Mouse (Mus musculus) hindbrain, embryonic 10.5 days (tissue): ENCODE results near the gene Clca3a2. TPM values are rescaled to one million over a fixed set of nuclear protein-coding genes. Genes with fewer than 3 reads are reported as not detected.
A peak's percentile ranks its signal among the peaks of the same experiment; 100 is the strongest.
"Not testable (repeated sequence)": the region's sequence is repeated elsewhere in the genome, so short reads cannot be mapped to it uniquely, and the experiment has no call there.

Source experiments
- DNase-seq: peaks from one replicate; pipeline ENCODE4 v3.0.0-alpha.2; 2017; ENCODE audit warnings: low spot score
- H3K27ac ChIP-seq: fragments of 300-500 bp; sonication (generic); 2 replicates; pipeline ENCODE4 v1.5.1; 2016; ENCODE audit warnings: mild to moderate bottlenecking, moderate library complexity
- H3K27me3 ChIP-seq: fragments of 300-500 bp; sonication (generic); 2 replicates; pipeline ENCODE4 v1.6.1; 2016; ENCODE audit warnings: mild to moderate bottlenecking; ENCODE audit not compliant: poor library complexity, insufficient read depth, severe bottlenecking
- H3K36me3 ChIP-seq: fragments of 300-500 bp; sonication (generic); 2 replicates; pipeline ENCODE4 v1.6.1; 2016; ENCODE audit warnings: mild to moderate bottlenecking, moderate library complexity
- H3K4me1 ChIP-seq: fragments of 300-500 bp; sonication (generic); replicated peaks from 2 replicates; pipeline ENCODE4 v1.6.1; 2016; ENCODE audit warnings: mild to moderate bottlenecking
- H3K4me3 ChIP-seq: fragments of 300-500 bp; sonication (generic); 2 replicates; pipeline ENCODE4 v1.5.1; 2016; ENCODE audit warnings: mild to moderate bottlenecking, moderate library complexity
- H3K9me3 ChIP-seq: fragments of 300-500 bp; sonication (generic); 2 replicates; pipeline ENCODE4 v1.6.1; 2016; ENCODE audit warnings: mild to moderate bottlenecking, moderate library complexity
- WGBS: fragments of 180-500 bp; shearing (Covaris S2); methylation state at CpG from one replicate; pipeline ENCODE4 v1.1.7; 2016; 5-methylcytosine and 5-hydroxymethylcytosine counted together
- polyA plus RNA-seq: library from polyadenylated mRNA; unstranded; fragments of >200 nt; fragmentation: Nextera tagmentation; extraction: Ambion mirVana; gene quantifications from 2 replicates; pipeline ENCODE4 v1.2.1, GENCODE M21; 2016

Clca3a2 gene
- not detected in 2 replicates for polyA plus RNA-seq

GRCm38 (mm10) chr3:144819219-144819618, at the start of gene Clca3a2:
Clca3a2 (minus strand) TSS chr3:144819494.
- H3K4me1 ChIP-seq, H3K9me3 ChIP-seq, H3K27ac ChIP-seq, H3K36me3 ChIP-seq, H3K4me3 ChIP-seq, H3K27me3 ChIP-seq, DNase-seq: not testable (repeated sequence)
- WGBS = 86% methylated on average over 6 of the region's 6 CpGs

DNA sequence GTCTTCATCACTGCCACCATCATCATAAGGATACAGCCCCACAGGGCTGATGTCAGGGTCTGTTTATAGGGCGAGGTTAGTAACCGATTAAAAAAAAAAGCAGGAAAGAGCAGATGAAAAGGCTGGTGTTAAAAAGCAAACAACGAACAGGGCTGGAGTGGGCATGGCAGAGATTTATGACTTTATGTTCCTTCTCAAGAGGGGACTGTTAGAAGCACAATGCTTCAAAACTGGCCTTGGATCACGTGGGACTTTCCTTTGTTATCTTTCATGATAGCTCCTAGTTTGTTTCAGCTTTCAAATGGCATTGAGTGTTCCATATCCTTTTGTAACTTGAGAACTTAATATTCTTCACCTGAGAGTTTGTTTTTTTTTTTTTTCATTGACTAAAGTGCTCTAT, 30.3 kb upstream of the Clca3a2 start:
- Histone ChIP-seq H3K27me3 (no peaks in the 10 kb centered on the region), H3K9me3 (no peaks in the 10 kb centered on the region), H3K36me3 (no peaks in the 10 kb centered on the region), H3K4me3 (no peak overlapping the region), H3K4me1 (no peaks in the 10 kb centered on the region), H3K27ac (no peak overlapping the region)
- no peak for DNase-seq
- WGBS = 82% methylated on average over 4 of the region's 4 CpGs

- H3K36me3 ChIP-seq, H3K27me3 ChIP-seq, DNase-seq, H3K4me1 ChIP-seq, H3K9me3 ChIP-seq, H3K4me3 ChIP-seq, H3K27ac ChIP-seq: not testable (repeated sequence)
- 95% methylated on average over 9 of the region's 9 CpGs for WGBS
Measured at GRCm38 (mm10) chr3:144849014-144849556, 29.8 kb upstream of the Clca3a2 start, which contains the start of gene Clca3b. Clca3b (minus strand) TSS chr3:144849357.

GRCm38 (mm10) chr3:144827257-144827656, 8.0 kb upstream of the Clca3a2 start:
- H3K27me3 ChIP-seq = no peaks in the 10 kb centered on the region

GRCm38 (mm10) chr3:144825151-144825550, 5.9 kb upstream of the Clca3a2 start:
- Histone ChIP-seq H3K27me3 (no peaks in the 10 kb centered on the region), H3K9me3 (no peaks in the 10 kb centered on the region), H3K27ac (no peak overlapping the region), H3K4me3 (no peak overlapping the region), H3K4me1 (no peaks in the 10 kb centered on the region), H3K36me3 (no peaks in the 10 kb centered on the region)
- DNase-seq = peak; percentile 77
- WGBS = 21% methylated on average over 10 of the region's 10 CpGs

More at GRCm38 (mm10) chr3:144827257-144827656, 8.0 kb upstream of the Clca3a2 start:
- Histone ChIP-seq H3K27ac (no peak overlapping the region), H3K4me3 (no peak overlapping the region), H3K36me3 (no peaks in the 10 kb centered on the region), H3K4me1 (no peaks in the 10 kb centered on the region), H3K9me3 (no peaks in the 10 kb centered on the region)
- whole genome bisulfite sequencing = 91% methylated on average over 6 of the region's 6 CpGs
- DNase-seq = no peak

DNA sequence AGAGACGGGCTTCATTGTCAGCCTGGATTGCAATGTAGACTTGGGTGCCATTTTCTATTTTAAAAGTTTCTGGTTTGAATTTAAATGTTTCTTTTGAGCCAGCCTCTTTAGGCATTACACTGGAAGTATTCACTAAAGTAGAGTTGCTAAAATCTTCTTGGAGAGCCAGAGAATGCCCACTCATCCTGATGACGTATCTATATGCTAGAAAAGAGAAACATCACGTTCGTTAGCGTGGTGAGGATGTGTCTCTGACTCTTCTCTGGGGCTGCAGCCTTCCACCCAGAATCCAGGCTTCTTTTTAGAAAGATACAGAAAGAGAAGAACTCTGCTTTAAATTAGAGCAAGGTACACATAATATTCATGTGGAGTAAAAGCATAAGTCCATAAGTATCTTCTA, 4.0 kb upstream of the Clca3a2 start:
- no peaks in the 10 kb centered on the region for H3K36me3 ChIP-seq
- H3K4me1 ChIP-seq = no peaks in the 10 kb centered on the region
- H3K27me3 ChIP-seq = no peaks in the 10 kb centered on the region
- H3K9me3 ChIP-seq = no peaks in the 10 kb centered on the region
- DNase-seq = no peak
- no peak overlapping the region for H3K27ac ChIP-seq
- WGBS = 87% methylated on average over 5 of the region's 5 CpGs
- H3K4me3 ChIP-seq = no peak overlapping the region

GRCm38 (mm10) chr3:144820632-144821031, 1.3 kb upstream of the Clca3a2 start:
- H3K36me3 ChIP-seq = no peaks in the 10 kb centered on the region
- no peak for DNase-seq
- H3K27me3 ChIP-seq = no peaks in the 10 kb centered on the region
- no peaks in the 10 kb centered on the region for H3K4me1 ChIP-seq
- 72% methylated on average over 1 of the region's 1 CpGs for WGBS
- no peaks in the 10 kb centered on the region for H3K9me3 ChIP-seq
- H3K27ac ChIP-seq = no peak overlapping the region
- H3K4me3 ChIP-seq = no peak overlapping the region

GRCm38 (mm10) chr3:144813336-144813735, 6.0 kb downstream of the Clca3a2 start:
- not testable (repeated sequence) for H3K27ac ChIP-seq, H3K36me3 ChIP-seq, H3K9me3 ChIP-seq, H3K27me3 ChIP-seq, H3K4me1 ChIP-seq, DNase-seq, H3K4me3 ChIP-seq
- 92% methylated on average over 6 of the region's 6 CpGs for whole genome bisulfite sequencing

DNA sequence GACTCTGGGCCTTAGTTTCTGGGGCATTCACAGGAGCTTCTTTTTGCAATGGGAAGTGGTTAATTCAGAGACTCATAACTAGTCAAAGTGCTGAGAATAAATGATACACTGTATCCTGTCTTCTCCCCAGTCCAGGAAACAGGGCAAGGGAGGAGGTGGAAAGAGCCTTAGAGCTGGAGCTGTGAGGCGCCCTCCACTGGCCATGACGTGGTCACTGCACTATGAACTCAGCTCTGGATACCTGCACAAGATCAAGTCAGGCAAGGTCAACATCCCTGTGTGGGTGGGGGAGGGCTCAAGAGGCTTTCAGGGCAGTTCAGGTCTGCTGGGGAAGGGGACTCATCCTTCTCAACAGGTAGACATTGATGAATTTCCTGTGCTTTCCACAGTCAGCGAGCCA, 7.5 kb downstream of the Clca3a2 start:
- WGBS = 37% methylated on average over 3 of the region's 3 CpGs
- Histone ChIP-seq H3K9me3 (no peaks in the 10 kb centered on the region), H3K27ac (no peak overlapping the region), H3K4me3 (no peak overlapping the region), H3K4me1 (no peaks in the 10 kb centered on the region), H3K27me3 (no peaks in the 10 kb centered on the region), H3K36me3 (no peaks in the 10 kb centered on the region)
- no peak for DNase-seq

DNA sequence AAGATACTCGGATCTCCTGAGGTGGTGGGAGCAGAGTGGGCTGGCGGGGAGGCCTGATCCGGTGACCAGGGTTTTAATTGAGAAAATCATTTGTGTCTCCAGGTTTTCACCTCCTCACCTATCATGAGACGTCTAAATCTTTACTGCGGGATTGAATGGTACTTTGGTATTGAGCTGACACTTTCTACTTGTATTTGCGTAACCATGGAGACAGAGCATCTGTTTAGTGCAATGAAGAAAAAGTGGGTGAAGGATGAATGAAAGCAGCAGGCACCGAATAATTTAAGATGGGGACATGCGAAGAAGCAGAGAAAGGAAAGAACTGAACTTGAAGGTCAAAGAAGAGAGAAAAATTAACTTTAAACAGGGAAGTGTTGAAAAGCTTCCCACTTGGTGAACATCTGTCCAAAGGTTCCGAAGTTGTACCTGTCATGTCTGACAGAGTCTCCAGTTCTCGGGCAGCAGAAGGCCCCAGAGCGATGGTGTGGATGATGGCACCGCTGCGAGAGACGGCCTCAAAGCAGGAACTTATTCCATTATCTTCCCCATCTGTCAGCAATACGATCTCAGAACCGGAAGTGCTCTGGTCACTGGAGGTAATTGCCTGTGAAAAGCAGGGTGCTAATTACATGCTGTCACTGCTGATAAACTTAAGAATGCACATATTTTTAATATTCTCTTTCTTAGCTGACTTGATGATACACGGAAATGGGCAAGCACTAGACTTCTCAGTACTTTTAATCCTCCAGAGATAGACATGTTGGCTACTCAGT, 11.0 kb downstream of the Clca3a2 start:
- not testable (repeated sequence) for H3K36me3 ChIP-seq, H3K27ac ChIP-seq, H3K27me3 ChIP-seq, DNase-seq, H3K9me3 ChIP-seq, H3K4me1 ChIP-seq, H3K4me3 ChIP-seq
- WGBS = 75% methylated on average over 16 of the region's 17 CpGs

DNA sequence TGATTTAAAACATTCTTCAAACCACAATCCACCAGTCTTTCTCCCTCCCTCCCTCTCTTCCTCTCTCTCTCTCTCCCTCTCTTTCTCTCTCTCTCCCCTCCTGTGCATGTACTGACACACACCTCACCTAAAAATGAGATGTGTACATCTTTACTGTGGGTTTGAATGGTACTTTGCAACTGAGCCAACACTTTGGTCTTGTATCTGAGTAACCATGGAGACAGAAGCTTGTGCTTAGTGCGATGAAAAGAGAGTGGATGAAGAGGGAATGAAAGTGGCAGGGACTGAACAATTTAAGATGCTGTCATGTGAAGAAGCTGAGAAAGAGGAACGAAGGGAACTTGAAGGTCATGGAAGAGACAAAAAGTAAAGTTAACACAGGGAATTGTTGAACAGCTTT, 12.7 kb downstream of the Clca3a2 start:
- not testable (repeated sequence) for H3K4me3 ChIP-seq, H3K27ac ChIP-seq, H3K36me3 ChIP-seq, DNase-seq, H3K27me3 ChIP-seq, H3K9me3 ChIP-seq, H3K4me1 ChIP-seq
- 82% methylated on average over 2 of the region's 2 CpGs for WGBS

DNA sequence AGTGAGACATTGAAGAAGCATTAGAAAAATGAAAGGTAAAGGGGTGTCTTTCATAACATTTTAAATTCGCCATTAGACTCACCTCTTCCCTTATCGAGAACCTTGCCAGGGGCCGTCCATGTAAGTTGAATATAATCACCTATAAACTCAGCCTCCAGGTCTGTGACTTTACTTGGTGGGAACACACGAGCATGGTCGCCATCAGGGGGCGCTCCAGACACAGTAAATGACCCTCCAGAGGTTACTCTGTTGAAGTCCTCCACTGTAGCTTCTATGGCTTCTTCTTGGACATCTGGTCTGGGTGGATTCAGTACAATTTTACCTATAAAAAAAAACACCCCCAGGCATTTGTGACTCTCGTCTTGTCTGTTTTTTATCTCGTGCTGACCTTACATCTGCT, 17.4 kb downstream of the Clca3a2 start:
- no peaks in the 10 kb centered on the region for H3K9me3 ChIP-seq
- no peaks in the 10 kb centered on the region for H3K36me3 ChIP-seq
- peak; percentile 56 for DNase-seq
- H3K27ac ChIP-seq = no peak overlapping the region
- WGBS = 33% methylated on average over 8 of the region's 8 CpGs
- H3K27me3 ChIP-seq = no peaks in the 10 kb centered on the region
- no peak overlapping the region for H3K4me3 ChIP-seq
- H3K4me1 ChIP-seq = no peaks in the 10 kb centered on the region

DNA sequence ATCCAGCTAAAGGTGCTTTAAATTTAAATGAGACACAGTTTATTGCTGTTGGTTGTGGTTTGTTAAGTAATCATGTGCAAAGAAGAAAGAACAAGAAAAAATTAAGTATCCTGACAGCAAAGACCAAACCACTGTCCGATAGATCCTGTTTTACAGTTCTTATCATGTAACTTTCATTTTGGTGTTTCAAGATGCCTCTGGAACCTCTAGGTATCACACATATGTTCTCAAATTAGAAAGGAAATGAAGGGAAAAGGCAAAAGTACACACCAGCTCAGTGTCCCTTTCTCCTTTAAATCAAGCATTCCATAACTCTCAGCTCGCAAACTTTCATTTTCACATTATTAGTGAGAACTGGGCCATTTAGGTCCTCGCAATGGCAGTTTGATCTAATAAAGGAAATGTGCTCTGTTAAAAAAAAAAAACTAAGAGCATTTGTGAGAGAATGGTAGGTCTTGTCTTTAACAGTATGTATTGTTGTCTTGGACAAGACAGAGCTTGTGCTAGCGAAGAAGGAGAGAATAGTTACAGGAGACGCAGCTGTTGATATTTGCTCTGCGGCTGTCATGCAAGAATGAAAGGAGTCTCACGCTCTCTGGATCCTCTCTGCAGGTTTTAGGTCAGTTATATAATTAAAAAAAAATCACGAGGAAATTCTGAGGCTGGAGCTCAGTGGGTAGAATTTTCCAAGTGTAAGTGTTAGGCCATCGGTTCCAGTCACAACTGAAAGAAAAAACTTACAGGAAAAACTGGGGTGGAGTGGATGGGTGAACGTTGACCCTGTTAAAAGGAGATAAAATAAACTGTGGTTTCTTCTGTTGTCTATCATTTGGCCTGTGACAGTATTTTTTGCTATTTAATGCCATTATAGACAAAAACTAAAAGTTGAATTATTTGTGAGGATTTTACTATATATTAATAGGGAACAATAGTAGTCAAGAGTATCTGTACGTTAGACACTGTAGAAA, 33.8 kb downstream of the Clca3a2 start:
- no peaks in the 10 kb centered on the region for H3K36me3 ChIP-seq
- H3K27me3 ChIP-seq = no peaks in the 10 kb centered on the region
- no peaks in the 10 kb centered on the region for H3K4me1 ChIP-seq
- DNase-seq = no peak
- H3K4me3 ChIP-seq = no peak overlapping the region
- no peak overlapping the region for H3K27ac ChIP-seq
- no peaks in the 10 kb centered on the region for H3K9me3 ChIP-seq
- WGBS = 86% methylated on average over 11 of the region's 11 CpGs
